Mouse (Mus musculus) brain, embryonic 14.5 days (tissue): ENCODE results near the gene Gm21093. TPM values are rescaled to one million over a fixed set of nuclear protein-coding genes. Genes with fewer than 3 reads are reported as not detected.
"Not testable (repeated sequence)": the region's sequence is repeated elsewhere in the genome, so short reads cannot be mapped to it uniquely, and the experiment has no call there.

Experiments used
- DNase-seq: peaks from one replicate; pipeline ENCODE4 v3.0.0-alpha.2; 2011; ENCODE audit warnings: low read depth
- polyA plus RNA-seq: library from polyadenylated mRNA; depleted of rRNA; stranded (reverse); fragments of >200 nt; gene quantifications from 2 replicates; pipeline ENCODE4 v1.2.3, GENCODE M21; 2012; rRNA removed

Gm21093 gene
- polyA plus RNA-seq, result 1.5 TPM in 2 replicates

GRCm38 (mm10) chr4:42034626-42035025 is at the start of gene Gm21093:
Gene Gm21093 (minus strand): TSS chr4:42034726.
- not testable (repeated sequence) for DNase-seq

Other genes with a start within 250 kb of the Gm21093 start
- gene Gm21541, start 131.1 kb downstream of the Gm21093 start, polyA plus RNA-seq, result not detected in 2 replicates
- 8.5 and 12.9 TPM in 2 replicates for gene Gm20878, start 93.2 kb downstream of the Gm21093 start, polyA plus RNA-seq
- gene Fam205a4, start 68.7 kb downstream of the Gm21093 start, polyA plus RNA-seq, result 0.67 and 1.3 TPM in 2 replicates
- gene Gm3893, start 56.5 kb upstream of the Gm21093 start, polyA plus RNA-seq, result not detected in 2 replicates
- not detected in 2 replicates for gene Gm13304, start 80.1 kb upstream of the Gm21093 start, polyA plus RNA-seq
- 1.2 and 2.1 TPM in 2 replicates for gene Gm13306, start 118.7 kb upstream of the Gm21093 start, polyA plus RNA-seq
- 0.14 and 0.18 TPM in 2 replicates for gene Gm13305, start 133.9 kb upstream of the Gm21093 start, polyA plus RNA-seq
- not detected in 2 replicates for gene Gm10600, start 205.9 kb upstream of the Gm21093 start, polyA plus RNA-seq
- gene Ccl21b, start 221.0 kb upstream of the Gm21093 start, polyA plus RNA-seq, result not detected in 2 replicates